Mouse (Mus musculus) gastrocnemius, postnatal 10 days (tissue): ENCODE measurements around the gene Mettl14. TPM values are rescaled to one million over a fixed set of nuclear protein-coding genes. Genes with fewer than 3 reads are reported as not detected.
A peak's percentile ranks its signal among the peaks of the same experiment; 100 is the strongest.
"Not testable (repeated sequence)": the region's sequence is repeated elsewhere in the genome, so short reads cannot be mapped to it uniquely, and the experiment has no call there.

ENCODE experiments used
- DNase-seq: peaks from one replicate; pipeline ENCODE4 v3.0.0; 2021; ENCODE audit warnings: mixed read lengths
- long read RNA-seq, 2 experiments: library from polyadenylated mRNA; stranded (forward); transcript quantifications; one replicate each; pipeline ENCODE4 v2.0.0; 2021
- total RNA-seq, 2 experiments: library from RNA; stranded (reverse); gene quantifications; 2 replicates each; pipeline ENCODE4 v1.2.3; 2021

Mettl14 gene
- total RNA-seq, result 10 to 100 TPM in 1 of 2 experiments, 1 to 10 TPM in 1; 9.8 to 11.5 TPM
- long read RNA-seq, experiment 1, partial matches to known transcripts, result 1 of 5 reads
- long read RNA-seq, experiment 1, other reads (novel, unspliced or antisense), result 1 of 5 reads
- long read RNA-seq, experiment 2, transcript Mettl14-201 (11 exons, 2,741 nt), result major isoform, 5 of 9 reads
- long read RNA-seq, experiment 2, partial matches to known transcripts, result 1 of 9 reads
- long read RNA-seq, experiment 2, other reads (novel, unspliced or antisense), result 3 of 9 reads

DNA sequence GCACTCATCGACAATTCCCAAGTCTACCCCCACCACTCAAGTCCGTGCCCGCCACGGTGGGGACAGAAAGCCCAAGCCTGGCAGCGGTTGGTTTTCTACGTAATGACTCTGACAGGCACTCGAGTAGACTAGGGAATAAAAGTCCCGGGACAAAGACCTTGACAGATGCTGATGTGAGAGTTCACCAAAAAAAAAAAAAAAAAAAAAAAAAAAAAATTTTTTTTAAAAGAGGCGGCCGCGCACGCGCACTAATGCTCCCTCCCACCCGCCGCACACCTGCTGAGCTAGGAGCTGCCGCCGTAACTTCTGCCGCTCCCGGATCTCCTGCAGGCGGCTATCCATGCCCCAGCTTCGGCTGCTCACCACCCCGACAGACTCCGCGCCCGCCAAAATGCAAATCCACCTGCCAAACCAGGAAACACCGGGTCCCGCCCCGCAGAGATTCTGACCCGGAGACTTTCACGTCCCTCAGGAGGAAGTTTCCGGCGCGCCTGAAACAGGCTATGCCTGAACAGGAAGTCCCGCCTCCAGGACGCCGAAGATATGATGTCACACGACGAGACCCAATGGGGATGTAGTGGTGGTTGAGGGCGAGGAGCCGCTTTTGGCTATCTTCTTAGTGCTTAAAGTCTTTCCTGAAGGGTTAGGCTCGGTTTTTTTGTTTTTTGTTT, at the start of gene Mettl14:
Mettl14 (minus strand) TSS at position 623 of the 671 bp plus-strand sequence.
- DNase-seq, result peak; percentile 95

GRCm38 (mm10) chr3:123433362-123433761, 47.5 kb upstream of the Mettl14 start:
- DNase-seq, result no peak

DNA sequence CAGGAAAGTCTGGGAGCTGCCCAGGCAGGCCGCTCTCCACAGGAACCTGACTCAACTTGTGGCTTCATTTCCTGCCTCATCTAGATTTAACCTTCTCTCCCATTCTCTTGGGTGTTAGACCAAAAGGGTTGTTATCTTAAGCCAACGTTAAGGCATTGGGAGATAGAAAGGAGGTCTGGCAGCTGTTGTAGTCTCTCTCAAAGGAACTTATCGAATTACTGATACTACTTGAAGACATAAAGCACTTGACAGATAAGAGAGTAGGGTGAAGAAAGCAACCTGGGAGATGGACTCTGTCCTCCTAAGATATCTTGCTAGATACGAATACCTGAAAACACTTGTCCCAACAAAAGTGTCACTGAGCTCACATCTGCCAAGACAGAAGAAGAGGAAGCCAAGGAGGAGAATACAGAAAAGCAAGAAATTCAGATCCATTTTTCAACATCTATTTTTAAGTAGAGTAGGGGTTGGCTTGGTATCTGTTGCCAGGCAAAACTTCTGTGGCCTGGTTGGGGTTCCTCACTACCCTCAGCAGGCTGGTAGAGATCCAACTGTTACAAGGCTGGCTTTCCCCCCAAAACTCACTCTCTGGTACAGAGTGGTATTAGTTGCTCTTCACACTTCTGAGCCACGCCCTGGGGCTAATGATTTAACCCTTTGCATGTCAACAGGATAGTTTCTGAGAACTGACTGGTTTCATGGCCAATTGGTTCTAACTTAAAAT, 46.2 kb upstream of the Mettl14 start:
- no peak for DNase-seq

DNA sequence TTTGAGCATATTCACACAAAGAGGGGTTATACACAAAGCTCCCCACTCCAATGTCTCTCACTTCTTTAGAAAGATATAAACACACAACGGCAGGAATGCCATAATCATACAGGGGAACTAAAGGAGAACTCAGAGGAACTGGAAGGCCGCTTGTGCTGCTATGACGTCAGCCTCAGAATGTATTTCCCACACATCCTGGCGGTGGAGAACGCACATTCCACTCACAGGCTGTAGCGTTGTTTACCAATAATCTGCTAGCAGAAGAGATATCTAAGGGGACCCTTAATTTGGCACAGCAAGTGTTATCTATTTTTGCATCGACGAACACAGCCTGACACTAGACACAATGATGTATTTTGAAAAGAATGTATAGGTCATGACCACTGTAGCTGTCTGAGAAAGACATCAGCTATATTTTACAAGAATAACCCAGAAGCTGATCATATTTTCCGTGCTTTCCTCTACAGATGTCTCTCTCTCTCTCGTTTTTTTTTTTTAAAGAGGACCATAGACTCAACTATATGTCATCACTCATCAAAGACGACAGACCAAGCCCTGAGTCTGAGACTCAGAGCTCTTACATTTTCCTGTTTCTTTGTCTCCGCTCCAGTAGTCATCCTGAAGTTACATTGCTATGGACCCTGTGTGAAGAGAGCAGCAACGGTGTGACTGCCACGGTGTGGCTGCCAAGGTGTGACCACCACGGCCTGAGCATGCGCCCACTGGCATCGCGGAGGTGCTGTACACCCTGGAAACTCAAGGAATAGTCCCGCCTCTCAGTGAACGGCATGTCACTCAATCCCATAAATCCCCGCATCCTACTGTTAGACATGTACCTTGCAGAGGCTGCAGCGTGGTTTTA, 43.9 kb upstream of the Mettl14 start:
- no peak for DNase-seq

DNA sequence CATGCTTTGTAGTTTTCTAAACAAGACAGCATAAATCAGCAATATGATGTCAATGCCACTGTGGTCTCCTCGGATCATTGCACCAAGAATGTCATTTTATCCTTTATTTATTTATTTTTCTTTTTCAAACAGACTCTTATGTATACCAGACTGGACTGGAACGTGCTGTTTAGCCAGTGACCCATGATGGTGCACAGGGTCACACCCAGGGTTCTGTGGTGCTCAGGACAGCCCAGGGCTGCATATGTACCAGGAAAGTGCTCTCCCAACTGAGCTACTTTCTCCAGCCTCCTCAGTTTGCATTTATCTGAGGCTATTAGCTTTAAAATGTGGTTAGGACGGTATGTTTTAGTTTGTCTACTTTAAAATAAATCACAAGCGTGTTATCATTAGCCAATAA, 42.1 kb upstream of the Mettl14 start:
- no peak for DNase-seq

DNA sequence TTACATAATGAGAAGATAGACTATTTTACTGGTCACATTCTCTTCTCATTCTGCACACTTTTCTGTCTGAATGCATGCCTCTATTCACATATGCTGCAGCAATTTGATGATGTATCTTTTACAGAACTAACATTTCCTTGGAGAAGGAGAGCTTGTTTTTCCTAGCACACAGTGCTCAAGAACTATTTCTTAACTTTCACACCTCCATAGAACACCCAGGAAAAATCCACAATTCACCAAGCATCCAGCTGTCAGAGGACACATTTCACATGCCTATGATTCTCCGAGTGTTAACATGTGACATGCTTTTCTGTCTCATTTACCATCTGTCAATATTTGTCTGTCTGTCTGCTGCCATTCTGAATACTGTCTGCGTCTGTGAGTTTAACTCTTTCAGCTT, 39.7 kb upstream of the Mettl14 start:
- no peak for DNase-seq

- no peak for DNase-seq
Observed at GRCm38 (mm10) chr3:123413173-123413572, 27.3 kb upstream of the Mettl14 start.

- DNase-seq, result no peak
Observed at GRCm38 (mm10) chr3:123411821-123412578, 26.1 kb upstream of the Mettl14 start.

GRCm38 (mm10) chr3:123404945-123405344, 19.0 kb upstream of the Mettl14 start:
- no peak for DNase-seq

DNA sequence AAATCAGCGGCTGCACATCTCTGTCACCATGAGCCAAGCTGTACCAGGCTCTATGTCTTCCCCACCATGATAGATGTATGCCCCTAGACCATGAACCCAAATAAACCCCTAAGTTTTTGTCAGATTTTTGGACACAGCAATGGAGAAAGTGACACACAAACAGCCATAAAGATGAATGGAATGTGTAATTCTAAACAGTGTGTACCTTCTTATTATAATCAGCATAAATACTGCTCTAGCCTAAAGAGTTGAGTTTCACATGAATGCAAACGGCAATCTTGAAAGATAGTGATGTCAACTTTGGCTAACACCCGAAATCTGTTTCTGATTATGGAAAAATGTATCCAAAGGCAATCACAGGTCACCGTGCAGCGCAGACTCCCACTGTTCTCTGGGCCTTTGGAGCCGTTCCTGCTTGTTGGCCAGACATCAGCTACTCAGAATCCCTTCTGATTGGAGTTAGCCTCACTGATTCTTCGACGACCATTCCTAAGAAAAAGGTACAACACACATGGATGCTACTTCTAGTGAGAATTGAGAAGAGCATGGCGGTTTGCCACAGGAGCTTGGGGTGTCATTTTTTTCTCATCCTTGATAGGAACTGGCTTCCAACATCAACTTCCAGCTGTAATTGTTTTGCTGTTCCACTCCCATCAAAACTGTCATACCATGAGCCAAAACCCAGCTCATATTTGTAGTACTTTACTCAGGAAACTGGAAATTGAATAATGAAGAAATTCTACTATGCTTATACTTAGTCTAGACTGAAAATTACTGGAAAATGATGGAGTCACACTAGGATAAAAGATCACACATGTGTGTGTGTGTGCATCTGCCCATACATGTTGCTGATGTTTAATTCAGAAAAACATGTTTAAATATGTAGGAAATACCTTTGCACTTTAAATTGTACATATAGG, 11.9 kb upstream of the Mettl14 start:
- DNase-seq, result peak; percentile 4

GRCm38 (mm10) chr3:123395611-123396010, 9.7 kb upstream of the Mettl14 start:
- no peak for DNase-seq

DNA sequence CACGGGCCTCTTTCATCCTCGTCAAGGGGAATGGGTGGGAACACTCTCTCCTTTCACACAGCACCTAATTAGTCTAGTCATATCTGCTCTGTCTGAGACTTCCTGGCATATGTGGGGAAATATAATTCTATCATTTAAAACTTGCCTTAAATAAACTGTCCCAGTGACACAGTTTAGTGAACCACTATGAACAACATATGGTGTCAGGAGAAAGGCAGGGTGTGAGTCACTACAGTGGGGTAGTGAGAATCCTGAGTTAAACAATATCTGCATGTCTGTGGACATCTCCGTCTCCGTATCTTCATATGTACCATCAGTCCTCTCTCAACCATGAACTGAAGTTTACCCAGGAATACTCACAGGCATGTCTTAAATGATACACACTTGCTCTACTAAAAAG, 5.3 kb upstream of the Mettl14 start:
- no peak for DNase-seq

DNA sequence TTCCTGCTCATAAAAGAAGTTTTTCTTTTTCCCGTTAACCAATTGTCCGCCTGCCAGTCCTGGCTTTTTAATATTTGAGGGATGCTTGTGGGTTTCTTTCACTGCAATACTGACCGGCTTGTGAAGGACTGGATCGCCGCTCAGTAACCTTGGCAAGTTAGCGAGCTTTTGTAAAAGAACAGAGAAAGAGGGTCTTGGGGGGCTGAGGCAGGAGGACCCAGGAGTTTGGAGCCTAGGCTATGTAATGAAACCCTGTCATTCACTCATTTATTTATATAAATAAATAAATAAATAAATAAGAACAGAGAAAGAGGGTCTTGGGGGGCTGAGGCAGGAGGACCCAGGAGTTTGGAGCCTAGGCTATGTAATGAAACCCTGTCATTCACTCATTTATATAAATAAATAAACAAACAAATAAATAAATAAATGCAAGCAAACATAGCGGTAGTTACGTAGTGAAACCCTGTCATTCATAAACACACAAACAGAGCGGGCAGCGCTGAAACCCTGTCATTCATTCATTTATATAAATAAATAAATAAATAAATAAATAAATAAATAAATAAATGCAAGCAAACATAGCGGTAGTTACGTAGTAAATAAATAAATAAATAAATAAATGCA, 361 bp upstream of the Mettl14 start:
- not testable (repeated sequence) for DNase-seq

DNA sequence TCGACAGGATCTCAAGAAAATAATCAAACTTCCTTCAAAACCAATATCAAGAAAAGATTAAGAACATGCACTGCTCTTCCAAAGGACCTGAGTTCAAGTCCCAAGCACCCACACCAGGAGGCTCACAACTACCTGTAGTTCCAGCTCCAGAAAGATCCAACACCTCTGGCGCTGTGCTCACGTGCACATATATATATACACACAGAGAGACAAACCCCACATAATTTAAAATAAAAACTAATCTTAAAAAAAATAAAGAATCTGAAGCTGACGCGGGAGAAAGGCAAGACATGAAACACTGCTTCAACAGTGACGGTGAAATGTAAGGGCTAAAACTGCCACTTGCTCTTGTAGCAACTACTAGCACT, 806 bp downstream of the Mettl14 start:
- DNase-seq, result no peak

DNA sequence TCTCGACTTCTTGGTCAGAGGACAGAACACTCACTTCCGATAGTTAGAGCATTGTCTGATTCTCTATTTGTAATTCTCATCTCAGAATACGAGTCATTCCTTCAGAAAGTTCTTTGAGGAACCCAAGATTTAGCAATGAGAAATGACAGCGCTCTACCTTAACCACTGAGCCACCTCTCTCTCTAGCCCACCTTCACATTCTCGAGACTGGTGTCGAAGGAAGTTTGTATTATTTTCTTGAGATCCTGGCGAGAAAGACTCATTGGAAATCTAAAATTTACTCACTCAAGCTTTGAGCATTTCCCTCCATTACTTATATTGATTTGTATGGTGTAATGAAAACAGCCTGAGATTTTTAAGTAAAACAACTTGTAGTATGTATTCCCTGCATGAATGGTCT, 1.5 kb downstream of the Mettl14 start:
- DNase-seq, result no peak

DNA sequence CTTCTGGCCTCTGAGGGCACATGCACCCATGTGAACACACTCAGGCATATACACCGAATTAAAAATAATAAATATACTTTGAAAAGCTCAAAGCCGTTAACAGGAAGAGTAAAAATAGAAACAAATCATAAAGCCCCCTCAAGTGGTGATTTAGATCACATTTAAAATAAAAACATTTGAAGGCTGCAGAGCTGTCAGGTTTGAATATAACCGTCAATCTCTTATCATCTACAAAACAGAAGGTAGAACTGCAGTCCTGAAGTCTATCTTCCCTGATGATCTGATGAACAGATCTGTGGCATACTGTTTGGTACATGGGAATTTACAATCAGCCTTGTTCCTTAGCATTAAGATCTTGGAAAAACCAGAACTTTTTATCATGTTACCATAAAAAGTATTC, 9.3 kb downstream of the Mettl14 start:
- no peak for DNase-seq

GRCm38 (mm10) chr3:123371766-123372535, 14.0 kb downstream of the Mettl14 start:
- DNase-seq, result peak; percentile 70

DNA sequence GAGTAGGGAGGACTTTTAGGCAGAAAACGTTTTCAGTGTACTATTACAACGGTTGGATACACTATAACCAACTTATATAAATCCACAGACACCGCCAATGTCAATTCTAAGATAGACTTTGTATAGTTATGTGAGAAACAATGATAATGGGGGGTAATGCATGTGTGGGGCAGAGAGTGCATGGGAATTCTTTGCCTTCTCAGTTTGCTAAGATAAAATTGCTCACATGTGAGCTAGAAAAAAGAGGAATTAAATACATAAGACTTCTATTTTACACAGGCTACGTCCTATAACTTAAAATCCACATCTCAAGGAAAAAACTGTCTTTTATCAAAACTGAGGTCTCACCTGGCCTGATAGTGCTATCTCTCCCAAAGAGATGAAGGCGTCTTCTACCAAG, 15.0 kb downstream of the Mettl14 start:
- DNase-seq, result no peak

- DNase-seq, result no peak
Observed at GRCm38 (mm10) chr3:123369161-123369560, 16.7 kb downstream of the Mettl14 start.
